Mouse (Mus musculus): Measurements from ENCODE around the gene Fgfr2. TPM values are rescaled to one million over a fixed set of nuclear protein-coding genes. Genes with fewer than 3 reads are reported as not detected.

The Fgfr2 gene
- total RNA-seq, 2 experiments from 2014 or later, result 44.0 to 52.8 TPM

DNA sequence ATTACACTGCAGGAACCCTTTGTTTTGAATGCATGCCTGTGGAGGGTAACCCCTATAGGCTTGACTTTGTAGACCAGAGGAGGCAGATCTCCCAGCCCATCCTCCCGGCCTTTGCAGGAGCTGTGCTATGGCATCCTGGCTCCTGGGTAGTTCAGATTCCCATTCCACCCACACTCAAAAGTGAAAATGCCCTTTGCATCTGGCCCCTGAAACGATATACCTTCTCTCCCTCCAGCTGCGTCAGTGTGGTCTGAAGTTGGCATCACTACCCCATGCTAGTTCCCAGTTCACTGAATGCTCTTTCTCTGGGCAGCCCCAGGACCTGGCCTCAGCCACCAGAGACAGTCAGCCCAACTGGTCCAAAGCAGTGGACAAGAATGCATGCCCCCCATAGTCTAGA lies 421.1 kb downstream of the Fgfr2 start:
- DNase-seq (ENCODE audit: low spot score in 2 of 2), result no peak

DNA sequence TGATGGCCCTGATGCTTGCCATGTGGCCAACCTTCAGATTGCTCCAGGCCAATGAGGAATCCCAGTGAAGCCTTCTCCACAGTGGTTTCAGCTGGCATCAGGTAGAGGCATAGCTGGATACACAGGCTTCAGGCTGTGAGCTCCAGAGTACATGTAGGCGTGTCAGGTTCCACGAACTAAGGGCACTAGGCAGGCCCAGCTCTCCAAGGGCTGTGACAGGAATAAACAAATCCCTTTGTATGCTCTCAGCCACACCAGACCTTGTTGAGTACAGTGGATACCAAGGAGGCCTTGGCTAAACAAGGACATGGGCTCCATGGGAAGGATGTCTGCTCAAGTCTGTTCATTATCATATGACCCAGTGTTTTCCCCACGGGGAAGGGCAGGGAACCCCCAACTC lies 421.7 kb downstream of the Fgfr2 start:
- DNase-seq (ENCODE audit: low spot score in 2 of 2), result no peak

DNA sequence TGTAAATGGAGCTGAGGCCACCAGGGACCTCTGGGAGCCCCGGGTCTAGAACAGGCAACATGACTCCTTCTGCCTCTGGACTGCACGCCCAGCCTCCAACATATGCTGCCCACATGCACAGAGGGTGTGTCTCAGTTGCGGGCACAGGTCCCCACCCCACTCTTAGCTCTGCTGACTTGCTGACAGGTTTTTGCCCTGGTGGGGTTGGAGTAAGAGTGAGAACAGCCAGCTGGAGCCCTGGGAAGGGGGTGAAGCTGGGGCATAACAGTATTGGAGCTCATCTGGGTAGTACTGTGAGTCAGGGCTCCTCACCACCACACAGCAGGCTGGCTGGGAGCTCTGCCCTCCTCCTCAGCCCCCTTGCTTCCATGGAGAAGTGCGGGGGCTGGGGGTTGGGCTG lies 423.0 kb downstream of the Fgfr2 start:
- no peak for DNase-seq (ENCODE audit: low spot score in 2 of 2)

DNA sequence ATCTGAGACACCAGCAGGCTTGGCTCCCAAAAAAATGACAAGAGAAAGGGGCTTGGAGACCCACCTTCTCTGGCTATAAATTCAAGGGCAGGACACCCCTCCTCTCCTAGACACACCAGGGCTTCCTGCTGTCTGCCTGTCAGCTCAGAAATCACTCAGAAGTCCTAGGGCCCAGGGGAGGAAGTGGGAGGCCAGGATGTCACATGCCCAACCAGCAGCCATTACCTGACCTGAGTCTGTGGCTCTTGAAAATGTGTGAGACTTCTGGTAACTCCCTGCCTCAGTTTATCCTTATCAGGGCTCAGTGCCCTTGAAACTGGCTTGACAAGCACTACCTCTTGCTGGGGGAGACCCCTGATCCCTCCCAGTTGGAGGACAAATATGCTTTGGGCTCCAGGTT lies 423.5 kb downstream of the Fgfr2 start:
- no peak for DNase-seq (ENCODE audit: low spot score in 2 of 2)

DNA sequence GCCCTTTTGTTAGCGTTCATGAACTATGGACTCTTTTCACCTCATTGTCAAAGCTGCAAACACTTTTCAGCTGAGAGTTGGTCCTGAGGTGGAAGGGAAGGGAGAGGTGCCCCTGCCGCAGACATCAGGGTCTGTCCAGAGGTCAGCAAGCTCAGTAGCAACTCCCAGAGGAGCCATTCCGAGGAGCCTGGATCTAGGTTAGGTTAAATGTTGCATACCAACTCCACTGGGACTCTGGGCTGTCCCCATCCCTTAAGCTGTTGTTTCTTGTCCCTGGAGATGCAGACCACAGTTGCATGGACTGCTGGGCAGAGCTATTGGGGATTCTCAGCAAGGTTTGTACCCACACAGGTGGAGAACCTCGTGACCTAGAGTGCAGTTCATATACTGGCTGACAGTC lies 424.0 kb downstream of the Fgfr2 start:
- no peak for DNase-seq (ENCODE audit: low spot score in 2 of 2)

DNA sequence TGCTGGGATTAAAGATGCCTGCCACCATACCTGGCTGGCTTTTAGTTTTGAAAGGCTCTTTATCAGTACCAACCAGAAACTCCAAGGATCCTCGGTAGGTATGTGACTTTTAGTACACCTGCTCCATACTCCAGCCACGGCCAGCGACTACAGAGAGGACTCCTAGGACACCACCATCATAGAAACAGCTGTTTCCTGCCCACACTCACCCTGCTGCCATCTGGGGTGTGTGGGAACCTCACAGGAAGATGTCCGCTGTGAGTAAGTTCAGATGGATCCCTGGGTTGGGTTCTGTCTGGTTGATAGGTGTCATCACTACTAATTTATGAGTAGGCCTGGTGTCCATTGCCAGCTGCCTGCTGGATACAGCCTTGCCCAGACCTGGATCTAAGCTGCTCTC lies 424.4 kb downstream of the Fgfr2 start:
- DNase-seq (ENCODE audit: low spot score in 2 of 2), result no peak

DNA sequence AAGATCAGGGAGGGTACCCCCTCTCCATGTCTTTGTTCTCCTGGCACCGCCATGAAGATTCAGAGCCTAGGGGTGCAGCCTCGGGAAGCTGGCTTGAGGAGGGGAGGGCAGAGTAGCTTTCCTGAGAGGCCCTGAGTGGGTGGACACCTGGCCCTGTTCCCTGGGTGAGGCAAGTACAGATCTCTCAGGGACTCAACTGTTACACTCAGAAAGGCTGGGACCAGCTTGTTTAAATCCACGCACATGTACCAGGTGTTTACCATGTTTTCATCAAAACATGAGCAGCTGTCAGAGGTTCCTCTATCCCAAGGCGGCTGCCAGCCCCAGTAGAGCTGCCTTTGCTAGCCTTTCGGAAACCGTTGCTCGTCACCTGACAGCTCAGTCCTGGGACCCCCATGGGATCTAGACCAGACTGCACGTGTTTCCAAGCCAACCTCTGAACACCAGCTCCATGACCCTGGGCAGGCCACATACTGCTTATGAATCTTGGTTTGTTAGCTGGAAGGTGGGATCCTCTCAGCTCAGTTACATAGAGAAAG lies 425.8 kb downstream of the Fgfr2 start:
- DNase-seq (ENCODE audit: low spot score in 2 of 2), result no peak

DNA sequence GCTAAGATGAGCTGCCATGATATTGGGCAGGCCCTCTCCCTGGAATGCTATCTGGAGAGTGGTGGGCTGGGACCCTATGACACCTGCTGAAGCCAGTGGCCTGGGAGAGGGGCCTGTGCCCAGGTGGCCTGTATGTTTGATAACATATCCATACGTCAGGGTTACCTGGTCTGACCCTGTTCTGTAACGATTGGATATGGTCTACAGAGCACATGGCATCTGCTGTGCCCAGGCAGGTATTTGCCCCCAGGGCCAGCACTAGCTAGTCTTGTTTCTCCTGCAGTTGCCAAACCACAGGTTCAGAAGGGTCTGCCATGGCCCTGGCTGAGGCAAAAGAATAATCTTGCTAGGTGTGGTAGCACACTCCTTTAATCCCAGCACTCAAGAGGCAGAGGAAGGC lies 429.6 kb downstream of the Fgfr2 start:
- no peak for DNase-seq (ENCODE audit: low spot score in 2 of 2)

DNA sequence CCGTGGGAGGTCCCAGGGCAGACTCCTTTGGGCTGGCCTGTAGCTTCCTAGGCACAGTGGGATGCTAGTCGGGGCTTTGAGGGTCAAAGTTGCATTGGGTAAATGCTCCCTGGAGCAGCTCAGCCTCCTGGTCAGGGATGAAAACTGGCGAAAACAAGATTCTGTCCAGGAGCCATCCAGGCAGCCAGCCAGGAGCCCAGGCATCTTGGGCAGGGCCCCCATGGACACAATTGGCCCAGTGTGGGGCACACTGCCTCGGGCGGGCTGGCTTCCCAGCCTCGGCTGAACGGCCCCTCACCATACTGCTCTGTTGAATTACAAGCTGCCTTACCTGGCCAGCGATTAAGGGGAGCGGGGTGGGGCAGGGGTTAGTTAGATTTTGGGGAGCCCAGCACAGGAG lies 430.4 kb downstream of the Fgfr2 start:
- no peak for DNase-seq (ENCODE audit: low spot score in 2 of 2)

DNA sequence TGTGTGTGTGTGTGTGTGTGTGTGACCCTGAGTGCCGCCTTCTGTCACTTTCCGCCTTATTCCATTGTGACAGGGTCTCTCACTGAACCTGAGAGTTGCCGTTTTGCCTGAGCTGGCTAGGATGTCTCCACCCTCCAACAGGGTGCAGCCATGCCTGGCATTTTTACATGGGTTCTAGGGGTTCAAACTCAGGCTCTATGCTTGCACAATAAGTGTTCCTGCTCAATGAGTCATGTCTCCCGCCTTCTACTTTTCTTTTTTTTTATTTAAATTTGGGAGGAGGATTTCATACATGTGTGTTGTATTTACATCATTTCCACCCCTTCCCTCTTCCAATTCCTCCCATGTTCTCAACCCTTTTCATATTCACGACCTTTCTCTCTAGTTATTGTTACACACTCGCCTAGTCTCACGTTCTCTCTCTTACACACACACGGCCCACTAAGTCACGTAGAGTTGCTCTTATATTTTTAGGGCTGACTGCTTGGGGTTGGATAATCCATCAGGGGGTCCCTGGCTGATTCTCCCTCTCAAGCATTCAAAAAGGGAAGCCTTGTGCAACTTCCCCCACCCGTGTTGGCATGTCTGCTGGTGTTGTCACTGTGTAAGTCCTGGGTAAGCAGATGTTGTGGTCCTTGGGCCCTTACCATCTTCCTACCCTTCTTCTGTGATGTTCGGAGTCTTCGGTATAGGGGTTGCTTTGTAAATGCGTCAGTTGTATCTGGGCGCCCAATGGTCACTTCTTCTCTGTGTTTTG lies 432.3 kb downstream of the Fgfr2 start:
- DNase-seq (ENCODE audit: low spot score in 2 of 2), result no peak

DNA sequence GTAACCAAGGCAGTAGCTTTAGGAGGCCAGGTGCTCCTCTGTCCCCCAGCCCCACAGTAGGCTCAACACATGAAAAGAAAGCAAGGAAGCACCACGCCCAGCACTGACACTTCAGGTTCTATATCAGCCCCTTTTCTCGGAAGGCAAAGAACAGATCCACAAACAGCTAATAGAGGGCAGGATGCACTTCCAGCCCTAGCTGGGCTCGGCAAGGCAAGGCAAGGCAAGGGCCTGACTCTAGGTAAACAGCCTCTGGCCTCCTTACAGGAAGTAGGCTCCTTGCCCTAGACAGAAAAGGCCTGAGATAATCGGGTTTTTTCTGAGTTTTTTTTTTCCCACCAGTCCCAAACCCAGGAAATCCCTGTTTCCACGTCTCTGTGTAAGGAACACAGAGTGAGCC lies 433.4 kb downstream of the Fgfr2 start:
- DNase-seq (ENCODE audit: low spot score in 2 of 2), result no peak

DNA sequence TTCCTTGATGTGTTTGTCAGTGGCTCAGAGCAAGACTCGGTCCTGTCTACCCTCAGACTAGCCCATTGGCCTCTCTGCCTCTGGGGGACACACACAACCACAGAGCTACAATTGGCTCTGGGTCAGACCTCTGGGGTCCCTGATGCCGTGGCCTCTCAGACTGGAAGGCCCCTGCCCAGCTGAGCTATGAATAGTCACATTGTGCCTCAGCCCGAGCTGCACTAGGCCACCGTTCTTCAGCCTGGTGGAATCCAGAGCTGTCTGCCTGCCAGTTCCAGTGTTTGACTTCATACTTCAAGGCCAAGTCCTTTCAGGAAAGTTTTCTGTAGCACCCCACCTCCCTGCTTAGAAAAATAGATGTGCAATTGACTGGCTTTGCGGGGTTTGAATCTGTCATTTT lies 434.4 kb downstream of the Fgfr2 start:
- DNase-seq (ENCODE audit: low spot score in 2 of 2), result no peak

DNA sequence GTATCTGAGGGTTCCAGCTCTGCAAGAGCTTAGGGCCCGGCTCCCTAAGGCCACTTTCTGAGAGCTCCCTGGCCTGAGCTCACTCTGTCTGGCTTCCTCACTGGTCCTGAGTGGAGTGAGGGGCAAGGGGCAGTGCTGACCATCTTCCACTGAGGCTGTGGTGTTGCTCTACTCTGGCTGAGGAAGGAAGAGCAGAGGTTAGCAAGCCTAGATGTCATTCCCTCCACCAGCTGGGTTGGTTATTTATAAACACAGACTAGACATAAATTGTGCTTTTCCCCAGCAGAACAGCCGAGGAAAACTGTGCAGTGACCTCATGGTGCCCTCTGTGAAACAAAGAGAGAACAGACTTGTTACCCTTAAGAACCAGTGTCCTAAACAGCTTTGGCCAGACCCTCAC lies 435.3 kb downstream of the Fgfr2 start:
- no peak for DNase-seq (ENCODE audit: low spot score in 2 of 2)

DNA sequence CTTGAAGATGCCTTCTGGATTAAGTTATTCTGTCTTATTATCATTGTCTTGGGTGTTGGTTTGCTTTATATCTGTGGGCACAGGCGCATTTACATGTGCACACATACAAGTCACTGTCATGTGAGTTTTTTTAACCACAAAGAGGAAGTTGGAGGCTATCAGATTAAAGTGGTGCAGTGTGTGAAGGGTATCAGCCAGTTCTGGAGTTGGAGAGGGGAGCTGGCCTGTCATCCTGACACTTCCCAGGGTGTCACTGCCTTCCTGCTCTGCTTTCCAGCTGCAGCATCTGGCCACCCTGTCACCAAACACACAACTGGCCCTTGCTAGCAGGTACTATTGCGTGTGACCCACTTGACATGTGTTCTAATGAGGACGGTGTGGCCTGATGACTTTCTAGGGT lies 436.6 kb downstream of the Fgfr2 start:
- DNase-seq (ENCODE audit: low spot score in 2 of 2), result no peak

DNA sequence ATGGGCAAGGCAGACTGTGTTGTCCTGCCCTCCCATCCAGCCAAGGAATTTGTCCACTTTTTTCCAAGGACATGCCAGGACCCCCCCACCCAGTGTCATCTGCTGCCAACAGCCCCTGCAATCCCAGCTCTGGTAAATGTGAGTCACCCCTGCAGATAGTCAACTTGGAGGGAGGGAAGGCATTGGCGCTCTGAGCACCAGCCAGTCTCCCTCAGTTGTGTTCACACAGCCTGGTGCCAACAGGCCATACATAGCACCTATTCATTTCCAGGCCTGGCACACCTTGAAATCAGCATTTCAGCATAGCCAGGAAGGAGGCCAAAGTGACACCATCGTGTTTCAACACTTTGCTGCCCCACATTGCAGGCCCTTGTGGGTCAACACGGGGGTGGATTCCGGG lies 439.2 kb downstream of the Fgfr2 start:
- no peak for DNase-seq (ENCODE audit: low spot score in 2 of 2)

DNA sequence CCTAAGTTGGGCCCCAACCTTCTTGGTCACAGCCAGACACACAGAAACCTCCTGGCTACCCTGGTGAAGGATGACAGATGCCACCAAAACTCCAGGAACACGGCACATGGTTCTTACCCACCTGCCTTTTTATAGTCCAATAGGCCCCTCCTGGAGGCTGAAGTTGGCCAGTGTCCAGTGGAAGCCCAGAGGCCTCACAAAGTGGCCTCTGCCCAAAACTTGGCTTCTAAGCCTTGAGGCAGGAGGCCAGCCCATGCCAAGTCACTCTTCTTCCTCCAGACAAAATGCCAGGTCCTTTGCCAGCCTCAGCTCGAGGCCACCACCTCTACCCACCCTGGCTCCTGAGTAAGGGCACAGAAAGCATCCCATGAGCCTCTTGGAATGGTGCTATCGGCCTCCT lies 440.2 kb downstream of the Fgfr2 start:
- DNase-seq (ENCODE audit: low spot score in 2 of 2), result no peak

DNA sequence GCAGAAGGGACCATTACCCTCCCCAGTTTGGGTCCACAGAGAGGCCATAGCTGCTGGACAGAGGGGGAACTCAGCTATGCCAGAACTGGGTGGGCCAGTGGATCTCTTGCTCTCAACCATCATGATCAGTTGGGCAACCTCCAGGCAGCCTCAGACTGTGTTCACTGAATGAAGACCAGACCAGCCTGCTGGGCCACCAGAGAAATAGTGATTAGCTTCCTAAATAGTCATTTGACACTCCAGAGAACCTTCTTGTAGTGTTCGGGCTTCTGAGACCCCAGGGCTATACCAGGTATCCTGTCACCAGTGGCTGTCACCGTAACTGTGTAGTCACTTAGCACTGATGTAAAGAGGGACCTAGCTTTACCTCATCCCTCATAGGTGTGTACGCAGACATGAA lies 440.8 kb downstream of the Fgfr2 start:
- DNase-seq (ENCODE audit: low spot score in 2 of 2), result no peak

DNA sequence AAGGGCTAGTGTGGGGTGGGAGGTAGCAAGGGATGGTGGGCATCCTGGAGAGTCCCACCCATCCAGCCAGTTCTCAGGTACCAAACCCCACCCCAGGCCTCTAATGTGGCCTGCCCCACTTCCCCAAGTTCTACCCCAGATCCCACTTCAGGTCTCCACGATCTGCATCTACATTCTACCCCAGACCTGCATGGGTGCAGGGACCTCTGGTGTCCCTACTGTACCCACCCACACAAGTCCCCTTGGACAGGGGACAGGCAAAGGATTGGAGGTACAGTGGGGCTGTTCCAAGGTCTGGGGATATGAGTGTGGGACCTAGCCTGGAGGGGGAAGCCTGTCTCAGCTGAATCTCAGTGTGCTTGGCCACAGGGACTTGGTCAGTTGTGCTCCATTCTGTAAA lies 441.3 kb downstream of the Fgfr2 start:
- DNase-seq (ENCODE audit: low spot score in 2 of 2), result no peak

DNA sequence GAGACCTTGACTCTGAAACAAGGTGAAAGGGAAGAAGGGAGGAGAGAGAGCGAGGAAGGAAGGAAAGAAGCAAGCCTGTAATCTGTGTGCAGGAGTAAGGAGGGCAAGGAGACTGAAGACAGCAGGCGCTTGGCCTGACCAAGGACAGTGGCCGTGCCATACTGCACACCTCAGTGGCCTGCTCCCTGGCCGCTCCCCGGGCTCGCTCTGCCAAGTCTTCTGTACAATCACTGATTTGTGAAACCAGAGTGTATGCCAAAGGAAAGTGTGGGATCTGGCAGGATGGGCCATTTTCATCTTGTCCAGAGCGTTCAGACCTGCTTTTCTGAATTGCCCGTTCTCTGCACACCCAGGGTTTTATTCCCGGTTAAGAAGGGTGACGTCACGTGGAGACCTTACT lies 441.9 kb downstream of the Fgfr2 start:
- DNase-seq (ENCODE audit: low spot score in 2 of 2), result no peak

DNA sequence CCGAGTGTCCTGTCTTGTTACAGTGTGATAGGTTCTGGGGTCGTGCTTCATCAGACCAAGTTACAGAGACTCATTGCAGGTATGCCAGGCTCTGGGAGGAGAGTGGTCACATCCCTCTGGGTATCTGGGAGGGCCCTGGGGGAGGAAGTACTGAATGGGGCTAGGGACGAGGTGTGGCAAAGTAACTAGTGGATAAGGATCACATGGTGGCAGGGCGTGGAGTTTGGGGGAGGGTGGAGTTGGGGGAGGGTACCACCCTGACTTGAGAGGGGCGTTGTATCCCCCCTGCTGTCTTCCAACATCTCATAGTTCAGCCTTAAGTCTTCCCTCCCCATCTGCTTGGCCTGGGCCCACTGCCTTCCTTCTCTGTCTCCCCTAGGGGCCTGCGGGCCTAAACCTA lies 443.6 kb downstream of the Fgfr2 start:
- DNase-seq (ENCODE audit: low spot score in 2 of 2), result no peak

DNA sequence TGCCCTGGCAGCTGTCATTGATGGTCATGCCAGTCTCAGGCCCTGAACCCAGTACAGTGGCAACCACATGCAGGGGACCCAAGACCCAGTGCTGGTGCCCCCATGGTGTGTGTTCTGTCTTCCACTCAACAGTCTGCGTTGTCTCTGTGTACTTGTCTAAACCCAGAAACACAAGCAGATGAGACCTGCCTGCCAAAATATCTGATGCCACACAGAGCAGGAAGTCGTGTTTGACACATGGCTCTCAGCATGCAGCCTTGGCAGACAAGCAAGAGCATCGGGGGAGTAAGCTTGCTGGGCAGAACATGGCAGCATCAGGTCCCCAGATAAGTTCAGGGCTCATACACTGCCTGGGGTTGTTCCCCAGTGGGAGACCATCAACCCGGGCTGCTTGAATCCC lies 444.0 kb downstream of the Fgfr2 start:
- no peak for DNase-seq (ENCODE audit: low spot score in 2 of 2)

DNA sequence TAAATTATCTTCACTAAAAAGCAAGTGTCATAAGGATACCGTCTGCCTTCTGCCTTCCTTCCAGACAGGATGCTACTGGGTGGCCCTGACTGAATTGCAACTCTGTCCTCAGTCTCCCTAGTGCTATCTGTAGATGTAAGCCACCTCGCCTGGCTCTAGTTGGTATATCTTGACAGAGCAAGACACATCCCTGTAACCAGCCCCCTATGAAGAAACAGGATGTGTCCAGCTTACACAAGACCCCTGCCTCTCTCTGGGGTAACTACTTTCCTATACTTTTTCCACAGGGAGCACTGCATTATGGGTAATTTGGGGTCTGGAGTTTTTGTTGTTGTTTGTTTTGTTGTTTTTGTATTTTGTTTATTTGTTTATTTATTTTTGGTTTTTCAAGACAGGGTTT lies 447.2 kb downstream of the Fgfr2 start:
- DNase-seq (ENCODE audit: low spot score in 2 of 2), result no peak

DNA sequence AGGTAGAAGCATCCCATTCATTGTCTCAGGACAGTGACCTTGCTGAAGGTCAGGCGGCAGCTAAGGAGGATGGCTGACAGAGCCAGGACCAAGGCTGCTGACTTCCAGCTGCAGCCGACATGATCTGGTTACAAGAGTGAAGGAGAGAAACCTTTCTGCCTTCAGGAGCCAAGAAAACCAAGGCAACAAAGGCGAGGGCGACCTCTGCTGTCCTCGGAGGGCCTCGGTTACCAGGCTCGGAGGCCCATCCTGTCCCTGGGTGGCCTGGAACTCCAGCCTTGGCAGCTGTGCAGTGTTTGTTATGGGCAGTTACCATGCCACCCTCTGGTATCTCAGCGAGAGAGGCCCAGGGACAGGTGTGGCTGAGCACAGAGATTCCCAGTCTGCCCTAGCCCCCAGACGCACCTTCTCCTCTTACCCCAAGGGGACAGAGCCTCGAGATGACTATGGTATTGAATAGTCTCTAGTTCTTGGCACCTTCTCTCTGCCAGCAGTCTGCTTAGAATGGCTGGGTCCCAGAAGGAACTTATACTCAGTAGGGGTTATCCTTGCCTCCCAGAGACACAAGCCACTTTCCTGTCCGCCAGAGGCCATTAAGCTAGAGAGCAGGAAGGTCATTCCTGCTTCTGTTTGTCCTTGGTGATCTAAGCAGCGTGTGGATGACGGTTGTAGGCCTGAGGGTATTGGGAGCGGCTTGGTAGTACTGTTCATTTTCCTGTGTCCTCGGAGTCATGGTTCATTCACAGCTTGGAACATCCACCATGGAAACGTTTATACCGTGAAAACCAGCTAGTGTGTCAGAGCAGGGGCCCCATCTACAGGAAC lies 449.0 kb downstream of the Fgfr2 start:
- no peak for DNase-seq (ENCODE audit: low spot score in 2 of 2)

Measured in left cerebral cortex, adult 18-20 months (tissue).